ENCODE assay signal across 7 mouse cellular contexts in genomic region chr6:55520237-55521095, GRCm38 (mm10).
DNase-seq lines count a peak whose midpoint lies in the region; ATAC-seq and TF ChIP-seq lines count a peak whose summit lies in the region.

No protein-coding gene starts in this region.

- no peaks in the 10 kb centered on the region for H3K4me1 ChIP-seq in hindbrain, postnatal 0 days (ENCODE audit: insufficient read depth, low read length)
- 0 out of 2 replicates have a peak, but pooled peaks cover 2% of the 10 kb centered on the region for H3K4me1 ChIP-seq in midbrain, embryonic 16.5 days (ENCODE audit: control insufficient read depth, insufficient read depth, low read length)

- no peak overlapping the region for H3K9ac ChIP-seq in hindbrain, postnatal 0 days (replicated peaks; ENCODE audit: low read length)
- no peak overlapping the region for H3K9ac ChIP-seq in midbrain, embryonic 16.5 days (ENCODE audit: low read depth, low read length)

- H3K27me3 ChIP-seq in hindbrain, postnatal 0 days (ENCODE audit: insufficient read depth, low read length): no peaks in the 10 kb centered on the region
- no peaks in the 10 kb centered on the region for H3K27me3 ChIP-seq in midbrain, embryonic 16.5 days (ENCODE audit: control insufficient read depth, insufficient read depth, low read depth, low read length)

- peak overlapping the region; percentile 34; the same call in 1 of the 2 replicates for H3K4me2 ChIP-seq in hindbrain, postnatal 0 days (ENCODE audit: low read depth, low read length)
- H3K4me2 ChIP-seq in midbrain, embryonic 16.5 days (ENCODE audit: low read length): peak overlapping the region; percentile 38

- DNase-seq in adrenal gland, adult (ENCODE audit: inconsistent age in 2 of 2, low spot score in 1 of 2): peak; percentile 24 to 73
- peak; percentile 71 for DNase-seq in cerebellum, adult 9-10 months
- DNase-seq in hindbrain, postnatal 0 days (ENCODE audit: low spot score): peak; percentile 91
- DNase-seq in left cerebral cortex, postnatal 10 days (ENCODE audit: extremely low spot score in 1 of 2, low spot score in 2 of 2): peak; percentile 68 to 70
- no peak for DNase-seq in spleen, postnatal 10 days (ENCODE audit: low spot score in 2 of 2)

- no peaks in the 10 kb centered on the region for H3K36me3 ChIP-seq in hindbrain, postnatal 0 days (ENCODE audit: insufficient read depth, low read length)
- no peaks in the 10 kb centered on the region for H3K36me3 ChIP-seq in midbrain, embryonic 16.5 days (ENCODE audit: control insufficient read depth, insufficient read depth, low read length)

- no peaks in the 10 kb centered on the region for H3K9me3 ChIP-seq in hindbrain, postnatal 0 days (ENCODE audit: low read length)
- no peaks in the 10 kb centered on the region for H3K9me3 ChIP-seq in midbrain, embryonic 16.5 days (replicated peaks; ENCODE audit: control insufficient read depth, low read length, poor library complexity, severe bottlenecking)

- H3K4me3 ChIP-seq in hindbrain, postnatal 0 days (ENCODE audit: low read length): no peak overlapping the region
- H3K4me3 ChIP-seq in midbrain, embryonic 16.5 days (ENCODE audit: low read depth, low read length): no peak overlapping the region

- 20% methylated on average over 10 of the region's 11 CpGs for WGBS in hindbrain, postnatal 0 days
- WGBS in midbrain, embryonic 16.5 days: 26% methylated on average over 11 of the region's 11 CpGs

- no peak overlapping the region for H3K27ac ChIP-seq in hindbrain, postnatal 0 days
- no peak overlapping the region for H3K27ac ChIP-seq in midbrain, embryonic 16.5 days (ENCODE audit: low read length)

- ATAC-seq in frontal cortex, adult (ENCODE audit: low TSS enrichment): peak; percentile 94
- peak; percentile 86 for ATAC-seq in hindbrain, postnatal 0 days
- peak; percentile 90 for ATAC-seq in midbrain, embryonic 16.5 days

- peak; percentile 71 for TF ChIP-seq CTCF in hindbrain, postnatal 0 days (IDR thresholded peaks at IDR 0.05; ENCODE audit: low read depth)

- intact Hi-C loops in left cerebral cortex, postnatal 10 days (cut with DNase I): loop anchor here (5.0 kb wide), 2 partner anchors 157 to 292 kb away; no protein-coding TSS in a partner anchor

Comparison
In these comparisons a context has a peak if more than half of its experiments do, and no peak if none do; other contexts are left out.
1. DNase-seq: peak in adrenal gland, adult (2 of 2), cerebellum, adult 9-10 months (single experiment), hindbrain, postnatal 0 days (single experiment) and left cerebral cortex, postnatal 10 days (2 of 2); none in spleen, postnatal 10 days (0 of 2).
2. Peak in every context shown above with its lines, with median percentiles within 50 percentile points of each other: ATAC-seq.